Mouse (Mus musculus): Measurements from ENCODE around the gene Rbm18.

The Rbm18 gene

DNA sequence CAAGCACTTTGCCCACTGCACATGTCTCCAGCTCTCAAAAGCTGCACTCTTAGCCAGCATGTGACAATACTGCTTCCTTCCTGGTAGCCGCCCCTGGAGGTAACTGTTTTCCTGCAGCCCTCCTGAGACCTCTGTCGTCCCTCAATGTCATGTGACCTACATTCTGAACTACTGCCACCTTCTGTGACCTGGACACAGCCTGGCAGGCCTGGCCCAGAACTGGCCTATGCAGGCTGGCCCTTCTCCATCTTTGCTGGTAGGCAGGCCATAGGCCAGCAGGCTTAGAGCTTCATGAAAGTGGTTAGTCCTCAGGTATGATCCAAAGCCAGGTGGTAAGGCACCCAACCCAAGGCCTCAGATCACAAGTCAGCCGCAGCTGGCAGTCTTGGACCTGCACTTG lies 62.8 kb downstream of the Rbm18 start:
- DNase-seq (ENCODE audit: low read depth, low spot score) = no peak

DNA sequence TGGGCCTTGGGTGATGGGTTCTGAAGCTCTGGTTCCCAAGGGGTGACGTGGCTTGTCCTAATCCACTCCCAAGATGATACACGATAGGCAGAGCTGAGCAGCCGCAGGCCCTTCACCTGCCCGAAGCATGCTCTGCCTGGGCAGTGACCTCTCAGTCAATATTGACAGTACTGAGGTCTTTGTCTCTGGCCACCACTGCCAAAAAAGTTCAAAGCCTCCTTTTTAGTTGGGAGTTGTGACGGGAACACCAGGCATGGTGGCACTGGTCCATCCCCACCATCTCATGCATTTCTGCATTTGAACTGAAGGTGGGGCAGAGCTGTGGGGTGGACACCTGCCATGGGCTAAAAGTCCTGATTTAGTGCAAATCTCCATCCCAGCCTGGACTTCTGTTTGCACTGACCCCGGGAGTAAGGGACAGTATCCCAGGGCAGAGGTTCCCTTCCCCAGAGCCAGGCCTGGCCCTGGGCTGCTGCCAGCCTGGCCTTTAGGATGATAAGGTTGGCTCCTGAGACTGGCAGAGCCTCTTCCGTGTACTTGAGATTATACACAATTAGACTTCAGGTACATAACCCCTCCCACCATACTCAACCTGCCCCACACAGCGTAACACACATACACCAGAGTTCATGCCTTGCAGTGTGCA lies 64.8 kb downstream of the Rbm18 start:
- DNase-seq (ENCODE audit: low read depth, low spot score) = no peak

DNA sequence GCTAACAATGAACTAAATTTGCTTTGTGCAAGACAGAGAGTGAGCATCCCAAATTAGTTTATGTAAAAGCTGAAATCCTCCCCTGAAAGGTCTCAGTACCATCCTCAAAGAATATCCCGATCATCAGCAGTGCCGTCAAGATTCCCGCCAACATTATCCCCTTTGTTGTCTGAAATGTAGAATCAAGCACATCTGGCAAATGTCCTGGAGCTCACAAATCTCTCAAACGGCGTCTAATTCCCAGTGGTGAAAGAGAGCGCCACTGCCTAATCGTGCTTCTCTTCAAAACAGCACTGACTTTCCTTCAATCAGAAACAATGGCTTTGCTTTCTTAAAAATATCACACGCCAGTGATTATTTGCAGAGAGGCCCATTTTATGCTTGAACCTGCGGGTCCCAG lies 69.4 kb downstream of the Rbm18 start:
- no peak for DNase-seq (ENCODE audit: low read depth, low spot score)
